ENCODE assay signal across 8 mouse cellular contexts in genomic region chr6:87042337-87043130, GRCm38 (mm10). TPM values are rescaled to one million over a fixed set of nuclear protein-coding genes. Genes with fewer than 3 reads are reported as not detected.
DNase-seq lines count a peak whose midpoint lies in the region; ATAC-seq and TF ChIP-seq lines count a peak whose summit lies in the region.

Gfpt1 (plus strand) TSS chr6:87042846.

- POLR2A ChIA-PET in Patski (lab: Charles Lee), result interaction anchor here (0.8 to 1.9 kb wide), 11 partner anchors 10 to 525 kb away, joined by 3 to 7 read pairs (median 3); no protein-coding TSS in a partner anchor

- in situ Hi-C loops in Patski (cut with MboI; ENCODE audit: low pct_unique_long_range_greater_than_20kb), result no loop called here

- WGBS in hindbrain, embryonic 14.5 days, result under 1% methylated on average over 68 of the region's 68 CpGs

- peaks cover 13% of the 10 kb centered on the region for H3K4me1 ChIP-seq in hindbrain, embryonic 14.5 days (replicated peaks; ENCODE audit: control insufficient read depth, insufficient read depth, low read length)

- DNase-seq in Patski (ENCODE audit: low read depth, low spot score), result peak; percentile 55
- peak; percentile 96 to 98 for DNase-seq in cerebellum, postnatal 14 days
- DNase-seq in frontal cortex, postnatal 25 days (ENCODE audit: low spot score in 2 of 2), result peak; percentile 89 to 92
- peak; percentile 95 for DNase-seq in hindbrain, embryonic 14.5 days (ENCODE audit: low spot score)
- DNase-seq in layer of hippocampus, postnatal 36 days, result peak; percentile 92 to 93
- DNase-seq in lung, postnatal 36 days, result peak; percentile 97
- peak; percentile 96 for DNase-seq in retina, postnatal 1 day
- peak; percentile 86 to 95 for DNase-seq in urinary bladder, adult 18-20 months (ENCODE audit: low spot score in 2 of 2)

- H3K4me2 ChIP-seq in hindbrain, embryonic 14.5 days (replicated peaks), result peak within 1 kb of the TSS; percentile 82

- peak within 1 kb of the TSS; percentile 99 for H3K27ac ChIP-seq in hindbrain, embryonic 14.5 days

- H3K9ac ChIP-seq in hindbrain, embryonic 14.5 days, result peak within 1 kb of the TSS; percentile 94

- H3K27me3 ChIP-seq in Patski, result no peaks in the 10 kb centered on the region
- no peaks in the 10 kb centered on the region for H3K27me3 ChIP-seq in hindbrain, embryonic 14.5 days (ENCODE audit: control insufficient read depth, insufficient read depth, low read length)

- peak within 1 kb of the TSS; percentile 97 for H3K4me3 ChIP-seq in hindbrain, embryonic 14.5 days (replicated peaks; ENCODE audit: low read length)

- no peaks in the 10 kb centered on the region for H3K9me3 ChIP-seq in hindbrain, embryonic 14.5 days (ENCODE audit: control insufficient read depth, low read length)

- no peaks in the 10 kb centered on the region for H3K36me3 ChIP-seq in hindbrain, embryonic 14.5 days (replicated peaks; ENCODE audit: control insufficient read depth, insufficient read depth)

- TF ChIP-seq CTCF in Patski (IDR thresholded peaks at IDR 0.05), result no peak

- CTCF ChIA-PET in Patski (lab: Charles Lee), result interaction anchor here (3.2 kb wide), 1 partner anchor 10 kb away, joined by 10 read pairs; no protein-coding TSS in a partner anchor

- ATAC-seq in Patski, result peak; percentile 88
- peak; percentile 97 for ATAC-seq in hindbrain, embryonic 14.5 days (ENCODE audit: low FRiP score)

RNA-seq across cellular contexts. Expression of gene Gfpt1, which starts in this region (rescaled TPM):
- polyA plus RNA-seq in Patski (2021), result 46.1 TPM
- 26.9 and 28.8 TPM in 2 replicates for polyA plus RNA-seq in hindbrain, embryonic 14.5 days (2014; fragmentation: Nextera tagmentation; extraction: Ambion mirVana)
- total RNA-seq in layer of hippocampus, postnatal 36 days (2021), result 10 to 100 TPM; 52.9 to 56.7 TPM

Comparison
In these comparisons a context has a peak if more than half of its experiments do, and no peak if none do; other contexts are left out.
1. Peak in every context shown above with its lines: DNase-seq, ATAC-seq, H3K4me3 ChIP-seq and H3K27ac ChIP-seq.